Mouse (Mus musculus) liver, adult 10 weeks (tissue): ENCODE measurements around the gene Hsdl2. TPM values are rescaled to one million over a fixed set of nuclear protein-coding genes. Genes with fewer than 3 reads are reported as not detected.

ENCODE experiments used
- polyA plus RNA-seq: library from polyadenylated mRNA; stranded (reverse); fragments of 350-450 nt; fragmentation: Illumina TruSeq; extraction: RNeasy Lipid Tissue Mini Kit (QIAGEN cat#74804); gene quantifications from one replicate; pipeline ENCODE4 v1.2.3, GENCODE M21; 2014; ENCODE audit warnings: low read depth, low replicate concordance

The Hsdl2 gene
- 175 TPM for polyA plus RNA-seq

GRCm38 (mm10) chr4:59581314-59582185 lies at the start of gene Hsdl2:
Hsdl2 (plus strand) TSS chr4:59581563.

GRCm38 (mm10) chr4:59549175-59549976 lies 32.0 kb upstream of the Hsdl2 start, which contains the start of gene Ptbp3:
Ptbp3 (minus strand) TSS chr4:59549364.

GRCm38 (mm10) chr4:59625998-59626910 lies 44.9 kb downstream of the Hsdl2 start, which contains the start of gene E130308A19Rik:
E130308A19Rik (plus strand) TSS chr4:59626211.

Other genes with a start within 250 kb of the Hsdl2 start
- gene Susd1, start 142.9 kb upstream of the Hsdl2 start, polyA plus RNA-seq = 19.6 TPM
- gene Ptbp3, start 32.2 kb upstream of the Hsdl2 start, polyA plus RNA-seq = 67.6 TPM
- gene E130308A19Rik, start 44.6 kb downstream of the Hsdl2 start, polyA plus RNA-seq = 0.98 TPM
- gene Inip, start 220.0 kb downstream of the Hsdl2 start, polyA plus RNA-seq = 7.5 TPM
- 3.3 TPM for gene Snx30, start 224.3 kb downstream of the Hsdl2 start, polyA plus RNA-seq